Mouse (Mus musculus): Measurements from ENCODE around the gene Olfr805. TPM values are rescaled to one million over a fixed set of nuclear protein-coding genes. Genes with fewer than 3 reads are reported as not detected.

Olfr805 gene
- polyA plus RNA-seq (2015; fragmentation: Nextera tagmentation; extraction: Ambion mirVana), result not detected in 2 replicates

DNA sequence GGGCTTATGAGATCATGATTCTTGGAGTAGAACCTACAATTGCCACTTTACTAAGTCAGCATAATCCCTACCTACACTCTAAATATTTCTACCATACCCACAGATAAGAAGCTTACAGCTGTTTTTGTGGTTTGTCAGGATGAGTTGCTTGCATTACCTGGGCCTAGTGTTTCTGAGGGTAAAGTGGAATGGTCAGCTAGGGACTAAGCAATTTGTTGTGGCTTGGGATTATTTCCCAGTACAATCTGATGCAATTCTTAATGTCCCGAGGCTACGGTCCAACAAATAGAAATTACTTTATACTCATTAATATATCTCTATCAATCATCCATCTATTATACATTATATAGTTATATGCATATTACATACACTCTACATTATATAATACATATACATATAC lies at the start of gene Olfr805:
TSS of gene Olfr805 (minus strand) at position 101 of the 400 bp plus-strand sequence.
- H3K9me3 ChIP-seq (replicated peaks), result no peaks in the 10 kb centered on the region
- DNase-seq, result no peak
- no peaks in the 10 kb centered on the region for H3K36me3 ChIP-seq
- no peaks in the 10 kb centered on the region for H3K27me3 ChIP-seq
- no peak within 1 kb of the TSS for H3K4me3 ChIP-seq (replicated peaks)
- no peak for ATAC-seq (ENCODE audit: low read depth)
- 69% methylated on average over 2 of the region's 2 CpGs for WGBS (ENCODE audit: insufficient replicate concordance)
- no peak within 1 kb of the TSS for H3K27ac ChIP-seq
- no peak within 1 kb of the TSS for H3K9ac ChIP-seq
- H3K4me1 ChIP-seq (replicated peaks), result no peaks in the 10 kb centered on the region
- H3K4me2 ChIP-seq, result no peak within 1 kb of the TSS

DNA sequence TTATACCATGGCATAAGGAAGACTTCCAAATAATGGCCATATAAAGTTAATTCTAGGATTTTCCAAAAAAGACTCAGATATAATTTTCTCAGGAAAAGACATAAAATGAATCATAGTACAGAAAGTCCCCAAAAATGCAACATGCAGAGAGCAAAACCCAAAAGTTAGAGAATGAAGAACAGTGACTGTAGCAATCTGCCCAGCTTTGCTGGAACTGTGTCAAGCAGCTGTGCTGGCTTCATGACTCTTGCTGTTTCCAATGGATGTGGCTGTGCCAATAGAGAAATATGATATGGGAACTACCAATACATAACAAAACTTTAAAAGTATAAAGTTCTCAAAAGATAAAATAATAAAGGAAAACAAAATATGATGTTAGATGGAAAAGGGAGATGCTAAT lies 48.9 kb upstream of the Olfr805 start:
- H3K36me3 ChIP-seq, result no peaks in the 10 kb centered on the region
- no peak overlapping the region for H3K27ac ChIP-seq
- H3K9me3 ChIP-seq (replicated peaks), result no peaks in the 10 kb centered on the region
- no peak overlapping the region for H3K9ac ChIP-seq
- no peak overlapping the region for H3K4me2 ChIP-seq
- H3K4me1 ChIP-seq (replicated peaks), result no peaks in the 10 kb centered on the region
- ATAC-seq (ENCODE audit: low read depth) (no peak), DNase-seq (no peak)
- no peak overlapping the region for H3K4me3 ChIP-seq (replicated peaks)
- no peaks in the 10 kb centered on the region for H3K27me3 ChIP-seq

DNA sequence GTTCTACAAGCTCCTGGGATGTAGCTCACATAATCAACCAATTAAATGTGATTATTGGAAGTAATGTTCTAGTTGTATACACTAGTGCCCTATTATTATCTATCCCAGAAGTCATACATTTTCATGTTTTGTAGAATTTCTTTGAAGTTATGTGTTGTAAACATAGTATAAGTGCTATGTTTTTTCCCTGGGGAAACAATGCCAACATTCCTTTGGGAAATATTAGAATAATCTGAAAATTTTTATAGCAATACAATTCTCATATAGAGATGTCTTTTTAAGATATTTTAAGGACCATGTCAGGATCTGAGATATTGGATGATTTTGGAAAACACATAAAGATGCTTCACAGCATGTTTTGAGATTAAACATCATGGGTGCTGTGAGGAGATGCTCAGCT lies 45.2 kb upstream of the Olfr805 start, which contains the start of gene Olfr809:
TSS of gene Olfr809 (plus strand) at position 301 of the 400 bp plus-strand sequence.
- H3K4me1 ChIP-seq (replicated peaks), result no peaks in the 10 kb centered on the region
- H3K27me3 ChIP-seq, result no peaks in the 10 kb centered on the region
- no peak within 1 kb of the TSS for H3K4me3 ChIP-seq (replicated peaks)
- no peak within 1 kb of the TSS for H3K4me2 ChIP-seq
- ATAC-seq (ENCODE audit: low read depth), result no peak
- H3K9ac ChIP-seq, result no peak within 1 kb of the TSS
- no peaks in the 10 kb centered on the region for H3K9me3 ChIP-seq (replicated peaks)
- no peak within 1 kb of the TSS for H3K27ac ChIP-seq
- DNase-seq, result no peak
- no peaks in the 10 kb centered on the region for H3K36me3 ChIP-seq

DNA sequence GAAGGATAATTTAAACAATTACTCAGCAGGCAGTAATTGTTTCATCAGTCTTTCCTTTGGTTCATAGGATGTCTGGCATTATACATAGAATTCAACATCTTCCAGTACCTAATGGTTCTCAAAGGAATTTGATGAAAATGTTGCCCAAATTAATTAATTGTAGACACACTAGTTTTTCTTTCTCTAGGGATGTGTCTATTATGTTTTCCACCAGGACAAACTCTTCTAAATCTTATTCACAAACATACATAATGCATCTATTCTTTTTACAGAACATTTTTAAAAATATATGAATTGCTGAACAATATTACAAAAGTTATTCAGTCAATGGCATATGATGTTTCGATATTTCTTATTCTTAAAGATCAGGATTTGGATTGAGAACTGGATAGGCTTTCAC lies 36.0 kb upstream of the Olfr805 start, which contains the start of gene Olfr808:
TSS of gene Olfr808 (plus strand) at position 301 of the 400 bp plus-strand sequence.
- WGBS (ENCODE audit: insufficient replicate concordance), result 61% methylated on average over 1 of the region's 1 CpGs
- H3K27ac ChIP-seq, result no peak within 1 kb of the TSS

DNA sequence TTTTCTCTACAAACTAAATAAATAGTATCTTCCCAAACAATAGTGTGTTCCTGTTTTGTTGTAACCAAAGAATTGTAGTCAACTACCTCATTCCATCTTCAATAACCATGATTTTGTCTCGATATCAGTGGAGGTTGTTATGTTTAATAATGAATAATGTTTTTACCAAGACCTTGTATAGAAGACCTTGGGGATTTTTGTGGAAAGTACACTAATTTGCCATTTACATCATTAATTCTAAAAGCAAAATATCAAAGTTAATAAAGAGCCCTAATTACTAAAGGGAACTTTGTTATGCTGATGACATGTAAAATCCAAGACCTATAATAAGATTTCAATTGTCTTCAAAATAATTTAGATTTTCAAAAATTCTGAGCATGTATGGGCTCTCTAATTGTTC lies 28.5 kb upstream of the Olfr805 start, which contains the start of gene Olfr807:
TSS of gene Olfr807 (minus strand) at position 101 of the 400 bp plus-strand sequence.
- DNase-seq, result no peak
- WGBS (ENCODE audit: insufficient replicate concordance), result 57% methylated on average over 1 of the region's 1 CpGs

More for the DNA sequence above, 36.0 kb upstream of the Olfr805 start, which contains the start of gene Olfr808:
- H3K36me3 ChIP-seq, result no peaks in the 10 kb centered on the region
- DNase-seq, result no peak
- no peaks in the 10 kb centered on the region for H3K27me3 ChIP-seq
- no peaks in the 10 kb centered on the region for H3K9me3 ChIP-seq (replicated peaks)
- no peaks in the 10 kb centered on the region for H3K4me1 ChIP-seq (replicated peaks)
- H3K4me3 ChIP-seq (replicated peaks), result no peak within 1 kb of the TSS
- no peak within 1 kb of the TSS for H3K9ac ChIP-seq
- H3K4me2 ChIP-seq, result no peak within 1 kb of the TSS
- no peak for ATAC-seq (ENCODE audit: low read depth)

DNA sequence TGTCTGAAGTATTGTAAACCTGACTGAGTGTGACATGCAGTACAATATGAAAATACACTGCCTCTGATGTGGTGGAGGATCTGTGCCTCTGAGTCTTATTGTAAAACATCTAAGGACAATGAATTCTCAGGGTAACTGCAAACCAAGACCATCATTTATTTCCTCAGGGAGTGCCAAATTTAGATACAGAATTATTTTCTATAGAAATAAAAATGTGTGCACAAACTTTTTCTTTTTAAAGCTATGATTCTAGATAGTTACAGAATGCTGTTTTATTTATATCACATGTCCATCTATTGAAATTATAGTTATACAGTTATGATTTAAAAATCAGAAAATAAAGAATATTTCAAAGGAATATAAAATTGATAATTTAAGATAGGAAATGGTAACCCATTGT lies 12.6 kb upstream of the Olfr805 start, which contains the start of gene Olfr806:
TSS of gene Olfr806 (minus strand) at position 101 of the 400 bp plus-strand sequence.
- Histone ChIP-seq H3K9me3 (replicated peaks) (no peaks in the 10 kb centered on the region; the same call in 1 of the 2 replicates), H3K4me1 (replicated peaks) (no peaks in the 10 kb centered on the region), H3K27ac (no peak within 1 kb of the TSS), H3K4me2 (no peak within 1 kb of the TSS), H3K27me3 (no peaks in the 10 kb centered on the region), H3K4me3 (replicated peaks) (no peak within 1 kb of the TSS), H3K9ac (no peak within 1 kb of the TSS), H3K36me3 (no peaks in the 10 kb centered on the region)
- ATAC-seq (ENCODE audit: low read depth), result no peak
- no peak for DNase-seq

More for the DNA sequence above, 28.5 kb upstream of the Olfr805 start, which contains the start of gene Olfr807:
- Histone ChIP-seq H3K4me3 (replicated peaks) (no peak within 1 kb of the TSS), H3K27ac (no peak within 1 kb of the TSS), H3K4me2 (no peak within 1 kb of the TSS), H3K4me1 (replicated peaks) (no peaks in the 10 kb centered on the region), H3K9ac (no peak within 1 kb of the TSS), H3K36me3 (no peaks in the 10 kb centered on the region), H3K27me3 (no peaks in the 10 kb centered on the region), H3K9me3 (replicated peaks) (no peaks in the 10 kb centered on the region)
- ATAC-seq (ENCODE audit: low read depth), result no peak

DNA sequence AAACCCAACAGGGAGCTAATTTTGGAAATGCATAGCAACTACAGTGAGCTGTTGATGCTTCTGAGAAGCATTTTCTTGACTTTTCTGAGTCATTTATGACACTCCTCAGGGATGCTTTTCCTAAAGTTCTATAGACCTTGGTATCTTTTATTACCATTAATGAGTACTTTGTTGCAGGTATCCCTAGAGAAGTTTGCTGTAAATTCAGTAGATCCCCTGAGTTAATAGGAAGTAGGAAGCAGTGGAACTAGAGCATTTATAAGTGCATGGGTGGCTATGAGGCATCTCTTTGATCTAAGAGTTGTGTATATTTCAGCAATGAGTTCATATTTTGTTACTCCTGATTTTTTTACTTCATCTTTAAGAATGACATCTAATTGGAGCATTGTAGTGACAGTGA lies 26.3 kb downstream of the Olfr805 start, which contains the start of gene Olfr804:
TSS of gene Olfr804 (plus strand) at position 301 of the 400 bp plus-strand sequence.
- Histone ChIP-seq H3K36me3 (no peaks in the 10 kb centered on the region), H3K9ac (no peak within 1 kb of the TSS), H3K4me3 (replicated peaks) (no peak within 1 kb of the TSS), H3K4me1 (replicated peaks) (no peaks in the 10 kb centered on the region), H3K27ac (no peak within 1 kb of the TSS), H3K27me3 (no peaks in the 10 kb centered on the region), H3K4me2 (no peak within 1 kb of the TSS), H3K9me3 (replicated peaks) (no peaks in the 10 kb centered on the region)
- DNase-seq, result no peak
- ATAC-seq (ENCODE audit: low read depth), result no peak

DNA sequence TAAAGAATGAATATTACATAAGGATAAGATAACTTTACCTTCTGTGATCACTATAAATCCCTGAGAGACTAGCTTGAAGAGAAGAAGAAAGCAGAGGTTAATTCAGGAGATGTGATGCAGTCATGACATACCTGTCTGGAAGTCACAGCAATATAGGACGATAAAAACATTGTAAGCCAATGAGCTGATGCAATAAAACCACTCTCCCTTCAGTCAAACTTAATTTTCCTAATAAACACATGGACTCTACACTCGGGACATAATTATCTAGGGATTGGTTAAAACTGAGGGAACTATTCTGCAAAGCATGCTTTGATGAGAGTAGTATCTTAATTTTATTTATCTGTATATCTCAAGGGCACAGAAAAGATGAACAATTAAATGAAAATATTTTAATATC lies 35.0 kb downstream of the Olfr805 start, which contains the start of gene Olfr803:
TSS of gene Olfr803 (minus strand) at position 101 of the 400 bp plus-strand sequence.
- H3K9ac ChIP-seq, result no peak within 1 kb of the TSS
- H3K27ac ChIP-seq, result no peak within 1 kb of the TSS
- DNase-seq (no peak), ATAC-seq (ENCODE audit: low read depth) (no peak)
- no peaks in the 10 kb centered on the region for H3K4me1 ChIP-seq (replicated peaks)
- no peak within 1 kb of the TSS for H3K4me2 ChIP-seq
- no peaks in the 10 kb centered on the region for H3K36me3 ChIP-seq
- no peaks in the 10 kb centered on the region for H3K27me3 ChIP-seq
- 58% methylated on average over 2 of the region's 2 CpGs for WGBS (ENCODE audit: insufficient replicate concordance)
- no peaks in the 10 kb centered on the region for H3K9me3 ChIP-seq (replicated peaks)
- no peak within 1 kb of the TSS for H3K4me3 ChIP-seq (replicated peaks)

DNA sequence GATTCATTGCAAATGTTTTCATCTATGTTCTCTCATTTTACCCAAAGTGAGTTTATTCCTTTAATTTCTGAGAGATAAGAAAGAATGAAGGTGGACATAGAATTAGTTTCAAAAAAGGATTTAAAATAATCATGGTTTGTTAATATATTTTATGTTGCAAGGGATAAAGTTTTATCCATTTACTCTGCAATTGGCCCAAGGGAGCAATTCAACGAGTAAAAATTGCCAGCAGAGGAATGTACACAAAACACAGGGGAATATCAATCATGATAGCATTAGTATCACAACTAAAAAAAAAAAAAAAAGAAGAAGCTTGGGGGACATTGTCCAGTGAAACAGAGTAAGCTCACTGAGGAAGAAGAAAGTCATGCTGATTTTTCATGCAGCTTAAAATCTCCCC lies 41.1 kb downstream of the Olfr805 start, which contains the start of gene Olfr802:
TSS of gene Olfr802 (minus strand) at position 101 of the 400 bp plus-strand sequence.
- ATAC-seq (ENCODE audit: low read depth), result no peak
- Histone ChIP-seq H3K4me1 (replicated peaks) (no peaks in the 10 kb centered on the region), H3K9ac (no peak within 1 kb of the TSS), H3K27me3 (no peaks in the 10 kb centered on the region), H3K4me3 (replicated peaks) (no peak within 1 kb of the TSS), H3K27ac (no peak within 1 kb of the TSS), H3K9me3 (replicated peaks) (no peaks in the 10 kb centered on the region), H3K4me2 (no peak within 1 kb of the TSS), H3K36me3 (no peaks in the 10 kb centered on the region)
- WGBS (ENCODE audit: insufficient replicate concordance), result 42% methylated on average over 1 of the region's 1 CpGs
- no peak for DNase-seq

DNA sequence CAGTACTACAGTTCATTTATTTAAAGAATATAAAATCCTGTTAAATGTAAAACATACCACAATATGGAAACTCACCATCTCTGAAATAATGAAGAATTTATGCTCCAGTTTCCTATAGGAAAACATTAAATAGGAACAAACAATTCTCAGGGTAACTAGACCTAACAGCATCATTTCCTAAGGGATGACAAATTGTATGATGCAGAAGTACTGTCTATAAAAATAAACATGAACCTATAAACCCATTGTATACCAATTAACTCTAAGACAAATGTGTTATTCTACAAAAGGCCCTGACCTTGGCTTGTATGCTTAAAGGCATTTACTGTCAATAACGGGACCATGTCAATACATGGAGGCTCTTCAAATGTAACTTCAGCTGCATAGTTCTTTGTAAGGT lies 55.4 kb downstream of the Olfr805 start, which contains the start of gene Olfr801:
TSS of gene Olfr801 (minus strand) at position 101 of the 400 bp plus-strand sequence.
- Histone ChIP-seq H3K9ac (no peak within 1 kb of the TSS), H3K4me1 (replicated peaks) (no peaks in the 10 kb centered on the region), H3K27ac (no peak within 1 kb of the TSS), H3K9me3 (replicated peaks) (no peaks in the 10 kb centered on the region), H3K27me3 (no peaks in the 10 kb centered on the region), H3K4me2 (no peak within 1 kb of the TSS), H3K36me3 (no peaks in the 10 kb centered on the region), H3K4me3 (replicated peaks) (no peak within 1 kb of the TSS)
- WGBS (ENCODE audit: insufficient replicate concordance), result 44% methylated on average over 1 of the region's 1 CpGs
- ATAC-seq (ENCODE audit: low read depth) (no peak), DNase-seq (no peak)

All from liver, embryonic 13.5 days (tissue).